Mouse (Mus musculus) T-helper 2 cell (primary cell): ENCODE data around the gene I830077J02Rik.
"Not testable (repeated sequence)": the region's sequence is repeated elsewhere in the genome, so short reads cannot be mapped to it uniquely, and the experiment has no call there.

Experiments used
- in situ Hi-C: fragments of 300-600 bp; cut with MboI, MseI; formaldehyde crosslinking; loops from one replicate; pipeline ENCODE4 v1.15.1; 2025; ENCODE audit warnings: high pct_unique_total_duplicates

I830077J02Rik gene

DNA sequence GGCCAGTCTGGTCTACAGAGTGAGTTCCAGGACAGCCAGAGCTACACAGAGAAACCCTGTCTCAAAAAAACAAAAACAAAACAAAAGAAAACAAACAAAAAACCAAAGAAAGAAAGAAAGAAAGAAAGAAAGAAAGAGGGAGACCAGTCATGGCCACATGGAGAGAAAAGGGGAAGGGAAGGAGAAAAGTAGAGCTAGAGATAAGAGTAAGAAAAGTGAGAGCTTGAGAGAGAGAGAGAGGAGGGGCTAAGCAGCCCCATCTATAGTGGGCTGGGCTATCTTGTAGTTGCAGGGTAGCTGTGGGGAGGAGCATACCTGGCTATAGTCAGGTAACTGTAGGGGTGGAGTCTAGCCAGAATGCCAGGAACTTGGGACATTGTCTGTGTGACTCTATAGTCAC, 11.7 kb downstream of the I830077J02Rik start:
- in situ Hi-C loops = not testable (repeated sequence)

DNA sequence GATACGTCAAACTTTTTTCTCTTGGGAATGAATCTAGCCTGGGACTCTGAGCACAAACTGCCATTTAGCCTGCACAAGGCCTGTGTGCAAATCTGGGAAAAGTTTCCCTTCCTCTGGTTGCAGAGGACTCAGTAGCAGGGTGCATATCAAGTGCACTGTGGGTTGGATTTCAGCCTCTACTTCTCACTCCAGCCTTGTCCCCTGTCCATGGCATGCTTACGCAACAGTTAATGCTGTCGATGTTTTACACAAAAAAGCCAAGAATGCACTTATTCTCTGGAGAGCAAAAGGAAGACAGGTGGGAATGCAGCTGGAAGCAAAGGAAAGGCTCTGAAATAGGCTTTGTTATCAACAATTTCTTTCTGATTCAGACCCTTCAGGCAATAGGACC, 14.1 kb downstream of the I830077J02Rik start:
- in situ Hi-C loops = no loop called here

DNA sequence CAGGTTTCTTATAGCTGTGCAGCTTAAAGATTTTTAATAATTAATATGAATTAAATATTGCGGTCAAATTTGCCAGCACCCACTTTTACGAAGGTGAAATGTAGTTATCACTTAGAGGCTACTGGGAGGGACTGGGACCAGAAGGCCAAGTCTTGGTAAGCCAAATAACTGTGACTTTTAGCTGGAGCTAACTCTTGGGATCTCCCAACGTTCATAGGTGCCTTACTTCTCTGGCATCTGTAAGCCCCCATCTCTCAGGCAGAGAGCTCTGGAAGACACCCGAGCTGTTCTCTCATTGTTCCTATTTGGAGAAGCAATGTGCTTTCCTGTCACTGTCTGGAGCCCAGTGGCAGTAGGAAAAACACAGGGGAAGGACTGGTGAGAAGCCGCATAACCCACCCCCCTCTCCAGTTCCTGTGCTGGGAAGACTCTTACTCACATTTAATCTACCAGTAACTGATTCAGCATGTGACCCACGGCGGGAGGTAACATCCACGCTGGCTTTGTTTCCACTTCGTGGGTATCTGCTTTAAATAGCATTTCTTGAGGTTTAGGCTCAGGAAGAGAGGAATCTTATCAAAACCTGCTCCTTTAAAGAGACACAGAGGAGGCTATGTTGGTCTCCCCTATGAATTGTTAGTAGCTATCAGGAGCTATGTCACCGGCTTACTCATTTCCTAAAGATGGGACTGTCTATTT, 14.7 kb downstream of the I830077J02Rik start:
- in situ Hi-C loops = no loop called here

DNA sequence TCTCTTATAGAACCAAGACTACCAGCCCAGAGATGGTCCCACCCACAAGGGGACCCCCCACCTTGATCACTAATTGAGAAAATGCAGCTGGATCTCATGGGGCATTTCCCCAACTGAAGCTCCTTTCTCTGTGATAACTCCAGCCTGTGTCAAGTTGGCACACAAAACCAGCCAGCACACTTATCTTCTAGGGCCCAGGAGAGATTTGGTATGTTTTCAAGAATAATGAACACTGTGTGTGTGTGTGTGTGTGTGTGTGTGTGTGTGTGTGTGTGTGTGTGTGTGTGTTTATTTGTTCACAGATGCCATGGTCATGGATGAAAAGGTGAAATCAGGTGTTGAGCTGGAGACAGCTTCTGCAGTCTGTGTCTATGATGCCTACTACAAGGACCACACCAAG, 16.0 kb downstream of the I830077J02Rik start:
- in situ Hi-C loops = not testable (repeated sequence)

DNA sequence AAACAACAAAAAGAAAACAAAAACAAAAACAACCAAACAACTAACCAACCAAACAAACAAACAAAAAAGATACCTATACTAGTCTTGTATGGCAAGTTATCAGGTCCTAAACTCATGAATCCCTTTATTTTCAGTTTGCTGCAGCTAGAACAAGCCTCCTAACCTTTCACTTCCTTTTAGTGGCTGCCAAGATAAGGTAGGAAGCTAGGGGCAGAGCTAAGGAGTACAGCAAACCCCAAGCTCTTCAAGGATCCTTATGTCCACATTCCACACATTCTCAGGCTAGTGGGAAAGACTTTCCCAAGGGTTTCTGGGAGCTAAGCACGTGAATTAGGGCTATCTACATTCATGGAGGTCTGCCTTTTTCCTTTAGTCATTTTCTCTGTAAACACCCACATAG, 17.2 kb downstream of the I830077J02Rik start:
- in situ Hi-C loops = no loop called here

DNA sequence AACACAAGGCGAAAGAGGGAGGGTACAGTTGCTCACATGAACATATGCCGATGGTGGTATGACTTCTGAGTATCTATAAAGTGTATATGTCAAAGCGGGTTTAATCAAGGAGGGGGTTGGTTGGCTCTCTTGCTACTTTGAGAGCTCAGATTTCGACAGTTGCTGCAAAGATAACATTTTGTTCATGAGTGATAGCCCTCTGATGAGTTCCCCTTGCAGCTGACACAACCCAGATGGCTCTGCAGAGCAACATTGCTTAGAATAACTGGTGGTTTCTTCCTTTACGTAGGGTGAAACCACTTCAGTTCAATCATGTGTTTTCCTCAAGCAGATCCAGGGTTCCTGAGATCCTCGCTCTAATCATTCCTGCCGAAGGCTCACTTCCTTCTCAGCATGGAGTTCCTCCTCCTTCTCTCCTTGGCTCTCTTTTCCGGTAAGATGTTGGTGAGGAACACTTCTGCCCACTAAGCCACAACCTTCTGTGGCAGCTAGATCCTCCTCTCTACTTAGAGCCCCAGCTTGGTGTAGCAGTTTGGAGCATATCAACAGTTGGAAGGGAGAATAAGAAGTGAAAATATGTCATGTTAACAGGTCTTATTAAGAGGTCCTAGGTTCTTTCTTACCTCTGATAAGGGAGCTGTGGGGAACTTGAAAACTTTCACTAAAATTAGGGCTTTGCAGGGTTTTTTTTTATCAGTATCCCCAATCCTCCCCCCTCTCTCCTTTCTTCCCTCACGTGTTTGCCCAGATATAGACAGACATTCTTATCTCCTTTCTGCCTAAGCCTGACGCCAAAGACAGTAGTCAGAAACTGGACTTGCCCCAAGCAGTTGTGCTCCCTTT, 18.4 kb downstream of the I830077J02Rik start:
- in situ Hi-C loops = no loop called here

DNA sequence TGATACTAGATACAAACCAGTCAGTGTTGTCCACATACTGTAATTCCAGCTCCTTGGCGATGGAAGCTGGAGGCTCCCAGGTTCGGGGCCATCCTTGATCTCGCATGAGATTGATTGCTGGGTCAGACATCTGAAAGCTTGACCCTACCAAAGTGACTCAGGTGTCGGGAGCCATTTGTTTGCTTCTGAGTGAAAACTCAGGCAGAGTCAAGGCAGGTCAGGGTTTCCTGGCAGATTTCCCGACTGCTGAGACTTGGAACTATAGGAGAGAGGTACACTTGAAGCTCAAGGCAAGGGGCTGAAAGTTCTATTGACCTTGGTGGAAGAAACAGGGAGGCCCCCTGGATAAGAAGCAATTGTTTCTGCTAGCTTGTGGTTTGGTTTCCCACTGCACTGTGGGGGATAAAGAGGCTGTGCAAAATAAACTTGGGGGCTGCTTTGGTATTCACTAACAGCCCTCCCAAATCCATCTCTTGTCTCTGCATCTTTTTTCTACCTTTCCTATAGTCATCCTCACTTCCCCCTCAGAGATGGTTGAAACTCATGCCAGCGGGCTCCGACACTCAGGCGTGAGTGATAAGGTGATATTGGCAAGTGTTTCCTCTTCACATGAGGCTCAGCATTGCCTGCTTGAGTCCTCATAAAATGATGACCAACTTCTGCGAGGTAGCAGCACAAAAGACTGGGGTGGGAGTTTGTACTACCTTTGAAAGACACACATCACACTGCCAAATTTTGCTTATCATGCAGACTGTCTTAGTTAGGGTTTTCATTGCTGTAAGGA, 20.2 kb downstream of the I830077J02Rik start:
- in situ Hi-C loops = no loop called here

DNA sequence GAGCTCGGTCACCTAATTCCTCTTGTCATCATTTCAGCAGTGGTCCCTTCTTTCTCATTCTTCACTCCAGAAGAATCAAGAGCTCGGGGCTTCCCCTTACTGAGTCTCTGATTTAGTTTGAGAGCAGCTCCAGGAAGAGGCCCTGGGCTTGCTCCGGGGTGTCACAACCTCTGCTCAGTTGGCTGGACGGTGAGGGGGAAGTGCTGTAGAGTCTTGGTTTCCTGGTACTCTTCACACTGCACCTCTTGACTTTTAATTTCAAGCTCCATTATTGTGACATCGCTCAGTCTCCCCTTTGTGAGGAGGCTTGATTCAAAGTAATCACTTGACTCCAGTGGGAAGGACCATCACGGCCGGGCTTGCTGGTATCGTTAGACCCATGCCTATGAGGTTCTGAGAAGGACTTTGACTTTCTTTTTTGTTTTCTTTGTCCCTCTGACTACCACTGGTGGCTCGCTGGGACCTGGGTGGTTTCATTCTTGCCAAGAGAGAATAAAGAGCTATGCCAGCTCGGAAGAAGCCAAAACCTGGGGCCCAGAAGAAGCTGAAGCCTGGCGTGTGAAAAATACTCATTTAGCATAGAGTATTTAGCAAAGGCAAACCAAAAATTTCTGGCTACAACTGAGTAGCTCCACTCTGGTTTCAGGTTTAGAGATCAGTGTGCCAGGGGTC, 21.8 kb downstream of the I830077J02Rik start:
- in situ Hi-C loops = no loop called here

DNA sequence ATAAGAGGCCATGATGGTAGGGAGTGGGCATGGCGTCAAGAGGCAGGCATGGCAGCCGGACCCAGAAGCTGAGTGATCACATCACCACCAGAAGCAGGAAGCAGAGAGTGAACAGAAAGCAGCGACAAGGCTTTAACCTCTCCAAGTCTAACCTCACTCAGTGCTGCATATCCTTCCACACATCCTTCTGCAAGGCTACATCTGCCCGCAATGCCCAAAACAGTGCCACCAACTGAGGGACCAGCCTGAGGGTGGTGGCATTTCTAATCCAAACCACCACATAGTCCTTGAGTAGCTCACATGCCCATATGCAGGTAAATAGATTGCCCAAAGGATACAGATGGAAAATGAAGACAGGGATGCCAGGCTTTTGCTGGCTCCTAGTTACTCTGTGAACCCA, 23.5 kb downstream of the I830077J02Rik start:
- in situ Hi-C loops = no loop called here

DNA sequence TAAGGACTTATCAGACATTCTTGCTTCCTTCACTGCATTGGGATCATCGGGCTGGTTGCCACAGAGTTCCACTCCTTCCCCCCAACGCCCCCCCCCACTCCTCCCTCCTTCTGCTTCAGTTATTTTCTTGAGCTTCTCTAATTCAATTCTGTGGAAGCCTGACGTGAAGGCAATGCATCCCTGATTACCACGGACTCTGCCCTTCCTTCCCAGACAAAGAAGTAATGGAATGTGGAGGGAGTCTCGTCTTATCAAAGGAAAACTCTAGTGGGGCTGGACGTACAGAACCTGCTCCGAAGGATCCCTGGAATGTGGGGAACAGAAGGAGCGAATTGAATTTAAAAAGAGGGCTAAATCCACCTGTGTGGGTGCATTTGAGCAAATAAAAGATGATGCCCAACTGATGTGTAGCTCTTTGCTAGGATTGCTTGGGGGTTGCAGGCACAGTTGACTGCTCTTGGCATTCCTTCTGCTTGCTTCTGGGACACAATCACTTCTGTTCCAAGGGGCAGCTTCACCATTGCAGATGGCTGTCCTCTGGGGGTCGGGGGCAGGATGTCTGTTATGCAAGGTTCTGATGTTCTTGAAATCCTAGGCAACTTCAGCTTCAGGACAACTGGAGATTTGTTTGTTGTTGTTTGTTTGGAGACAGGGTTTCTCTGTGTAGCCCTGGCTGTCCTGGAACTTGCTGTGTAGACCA, 24.4 kb downstream of the I830077J02Rik start:
- in situ Hi-C loops = no loop called here

DNA sequence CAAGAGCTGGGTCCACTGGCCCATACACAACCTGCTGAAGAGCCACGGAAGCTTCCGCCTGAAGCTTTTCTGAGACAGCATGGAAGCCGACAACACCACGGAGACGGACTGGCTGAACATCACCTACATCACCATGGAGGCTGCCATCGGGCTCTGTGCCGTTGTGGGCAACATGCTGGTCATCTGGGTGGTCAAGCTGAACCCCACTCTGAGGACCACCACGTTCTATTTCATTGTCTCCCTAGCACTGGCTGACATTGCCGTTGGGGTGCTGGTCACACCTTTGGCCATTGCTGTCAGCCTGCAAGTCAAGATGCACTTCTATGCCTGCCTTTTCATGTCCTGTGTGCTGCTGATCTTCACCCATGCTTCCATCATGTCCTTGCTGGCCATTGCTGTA, 27.7 kb downstream of the I830077J02Rik start:
- in situ Hi-C loops = no loop called here

DNA sequence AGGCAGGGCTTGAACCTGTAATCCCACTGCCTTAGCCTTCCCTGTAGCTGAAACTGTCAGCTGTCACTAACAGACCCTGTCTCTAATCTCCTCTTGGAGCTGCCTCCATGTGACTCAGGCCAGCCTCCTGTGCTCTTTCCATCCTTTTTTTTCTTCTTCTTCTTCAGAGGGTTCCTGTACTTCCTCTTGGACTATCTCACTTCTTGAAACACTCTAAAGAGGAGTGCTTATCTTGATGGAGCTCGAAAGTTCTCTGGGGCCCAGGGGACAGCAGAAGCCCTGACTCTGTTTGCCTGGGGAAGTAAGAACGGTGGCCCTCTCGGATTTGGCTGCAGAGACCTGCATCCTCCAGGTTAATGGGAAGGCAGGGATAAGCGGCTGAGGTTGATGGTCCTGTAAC, 28.3 kb downstream of the I830077J02Rik start:
- in situ Hi-C loops = no loop called here

DNA sequence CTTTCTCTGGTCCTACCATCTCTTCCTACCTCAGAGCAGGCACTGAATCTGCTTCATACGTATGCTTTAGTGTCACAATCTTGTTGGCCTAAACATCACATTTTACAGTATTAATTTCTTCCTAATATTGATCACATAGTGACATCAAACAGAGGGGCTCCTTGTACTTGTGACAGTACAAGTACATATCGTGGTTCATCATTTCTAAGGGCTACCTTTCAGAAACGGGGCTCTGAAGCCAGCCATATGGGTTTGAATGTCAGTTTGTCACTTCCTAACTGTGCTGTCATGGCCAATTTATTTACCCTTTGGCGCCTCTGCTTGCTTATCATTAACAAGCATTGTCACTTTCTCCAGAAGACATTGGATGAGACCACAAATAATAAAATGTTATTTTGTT, 31.0 kb downstream of the I830077J02Rik start:
- in situ Hi-C loops = no loop called here

DNA sequence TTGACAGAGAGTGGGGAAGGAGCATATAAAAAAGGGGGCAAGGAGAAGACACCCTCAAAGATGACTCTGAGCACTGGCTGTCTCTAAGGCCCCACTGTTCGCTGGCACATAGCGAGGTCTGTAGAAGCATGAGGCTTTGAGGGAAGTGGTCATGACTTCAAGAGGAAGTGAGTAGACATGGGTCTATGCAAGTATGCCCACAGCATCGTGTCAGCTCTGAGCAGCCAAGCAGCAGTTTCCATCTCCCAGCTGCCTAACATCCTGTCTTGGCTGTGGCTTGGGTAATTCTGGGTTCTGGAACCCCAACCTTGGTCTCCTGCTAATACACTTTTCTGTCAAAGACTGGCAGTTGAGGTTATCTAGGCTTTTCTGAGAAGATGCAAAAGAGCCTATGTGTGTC, 31.7 kb downstream of the I830077J02Rik start:
- in situ Hi-C loops = no loop called here

DNA sequence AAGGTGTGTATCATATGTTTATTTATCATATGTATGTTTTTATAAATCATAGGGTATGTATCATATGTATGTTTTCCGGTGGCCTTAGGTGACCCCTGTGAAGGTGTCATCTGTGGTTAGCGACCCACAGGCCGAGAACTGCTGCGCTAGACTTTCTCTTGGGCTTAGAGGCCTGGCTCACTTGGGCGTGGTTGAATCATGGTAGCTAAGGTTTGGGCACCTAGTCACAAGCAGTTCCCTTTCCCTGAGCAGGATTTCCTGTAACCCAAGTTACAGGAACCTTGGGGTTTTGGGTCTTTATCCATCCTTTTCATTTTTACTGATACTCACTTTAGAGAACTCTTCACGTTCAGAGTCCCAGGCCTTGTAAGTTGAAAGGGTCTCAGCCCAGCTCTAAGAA, 32.2 kb downstream of the I830077J02Rik start:
- in situ Hi-C loops = no loop called here

DNA sequence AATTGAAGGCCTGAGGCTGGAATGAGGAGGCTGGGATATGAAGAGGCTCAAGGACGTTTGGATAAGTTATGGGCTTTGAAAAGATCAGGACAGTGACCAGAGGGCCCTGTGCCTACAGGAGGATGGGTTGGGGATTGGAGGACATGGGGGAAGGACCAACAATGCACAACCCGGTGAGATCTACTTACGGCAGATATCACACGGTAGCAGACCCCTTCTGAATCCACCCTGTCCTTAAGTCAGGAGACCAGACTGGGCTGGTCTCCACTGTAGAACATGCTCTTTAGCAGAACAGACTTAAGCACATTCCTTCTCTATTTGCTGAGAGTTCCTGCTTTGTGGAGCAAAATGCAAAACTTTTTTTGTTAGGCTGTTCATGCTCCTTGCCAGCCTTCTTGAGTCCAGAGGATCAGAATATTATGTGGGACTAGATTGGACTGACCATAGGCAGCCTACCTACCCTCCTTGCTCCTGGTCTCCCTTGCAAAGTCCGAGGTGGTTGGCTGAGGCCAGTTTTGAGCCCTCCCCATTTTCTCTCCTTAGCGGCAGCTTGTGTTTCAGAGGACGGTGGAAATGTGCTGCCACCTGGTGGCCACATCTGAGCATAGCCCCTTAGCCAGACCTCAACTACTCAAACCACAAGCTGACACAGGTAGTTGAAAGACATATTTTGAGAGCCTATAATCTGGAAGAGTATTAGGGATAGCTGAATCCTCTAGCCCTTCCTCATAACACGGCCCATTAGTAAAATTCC, 32.9 kb downstream of the I830077J02Rik start:
- in situ Hi-C loops = loop anchor here (5.0 to 10.0 kb wide), 3 partner anchors 127 to 875 kb away; no protein-coding TSS in a partner anchor

DNA sequence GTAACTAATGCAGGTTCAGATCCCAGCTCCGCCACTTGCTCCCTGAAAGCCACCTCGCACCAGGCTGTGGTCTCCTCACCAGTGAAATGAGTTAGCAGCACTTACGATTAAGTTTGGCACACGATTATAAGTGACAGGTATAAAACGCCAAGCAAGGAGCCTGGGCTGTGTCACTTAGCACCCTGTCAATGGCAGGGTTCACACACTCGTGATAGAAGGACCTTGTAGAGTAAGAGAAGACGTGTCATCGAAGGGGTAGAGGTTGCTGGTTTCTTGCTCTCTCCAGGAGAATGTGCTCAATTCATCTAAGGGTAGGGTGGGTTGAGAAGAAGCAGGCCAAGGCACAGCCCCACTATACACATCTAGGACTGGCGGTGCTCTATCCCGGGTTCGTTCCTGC, 33.6 kb downstream of the I830077J02Rik start:
- in situ Hi-C loops = loop anchor here (5.0 to 10.0 kb wide), 3 partner anchors 127 to 876 kb away; no protein-coding TSS in a partner anchor

DNA sequence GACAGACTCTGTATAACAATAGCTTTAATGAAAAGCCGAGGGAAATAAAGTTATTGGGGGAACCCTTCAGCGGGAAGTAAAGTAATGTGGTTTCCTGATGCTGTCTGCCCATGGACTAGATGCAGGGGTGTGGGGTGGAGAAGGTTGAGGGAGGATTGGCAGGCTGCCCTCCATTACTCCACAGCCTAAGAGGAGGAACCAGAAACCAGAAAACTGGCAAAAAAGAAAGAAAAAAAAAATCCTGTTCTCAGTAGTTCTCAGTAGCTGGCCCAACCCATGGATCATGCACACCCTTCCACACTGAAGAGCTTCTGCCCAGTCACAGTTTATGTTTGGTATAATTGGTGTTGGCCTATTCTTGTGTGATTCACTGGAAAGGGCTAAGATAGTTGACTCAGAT, 34.1 kb downstream of the I830077J02Rik start:
- in situ Hi-C loops = loop anchor here (5.0 to 10.0 kb wide), 3 partner anchors 126 to 876 kb away; no protein-coding TSS in a partner anchor

DNA sequence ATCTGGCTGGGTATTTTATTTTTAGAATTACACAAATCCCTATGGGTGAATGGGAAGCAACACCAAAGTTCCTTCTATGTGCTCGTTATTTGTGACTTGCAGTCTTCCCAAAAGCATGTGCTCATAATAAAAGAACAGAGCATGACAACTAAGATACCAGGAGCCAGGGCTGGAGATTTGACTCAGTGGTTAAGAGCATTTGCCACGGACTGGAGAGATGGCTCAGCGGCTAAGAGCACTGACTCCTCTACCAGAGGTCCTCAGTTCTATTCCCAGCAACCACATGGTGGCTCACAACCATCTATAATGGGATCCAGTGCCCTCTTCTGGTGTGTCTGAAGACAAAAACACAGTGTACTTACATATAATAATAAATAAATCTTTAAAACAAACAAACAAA, 35.7 kb downstream of the I830077J02Rik start:
- in situ Hi-C loops = loop anchor here (5.0 to 10.0 kb wide), 3 partner anchors 125 to 878 kb away; no protein-coding TSS in a partner anchor
